Mouse (Mus musculus) ES-Bruce4 (cell line): ENCODE results near the gene Hist1h3i. TPM values are rescaled to one million over a fixed set of nuclear protein-coding genes. Genes with fewer than 3 reads are reported as not detected.
A peak's percentile ranks its signal among the peaks of the same experiment; 100 is the strongest.
"Not testable (repeated sequence)": the region's sequence is repeated elsewhere in the genome, so short reads cannot be mapped to it uniquely, and the experiment has no call there.

ENCODE experiments used
- H3K27ac ChIP-seq: 2 replicates; pipeline ENCODE4 v1.5.1; 2012; ENCODE audit warnings: low read length, inconsistent platforms; ENCODE audit not compliant: insufficient read depth
- H3K27me3 ChIP-seq: 2 replicates; pipeline ENCODE4 v1.6.1; 2012; ENCODE audit warnings: mild to moderate bottlenecking, low read length, inconsistent platforms; ENCODE audit not compliant: control insufficient read depth, poor library complexity, insufficient read depth, severe bottlenecking
- H3K36me3 ChIP-seq: 2 replicates; pipeline ENCODE4 v1.6.1; 2012; ENCODE audit warnings: inconsistent platforms, mild to moderate bottlenecking, low read length, moderate library complexity; ENCODE audit not compliant: control insufficient read depth, poor library complexity, insufficient read depth, severe bottlenecking
- H3K4me1 ChIP-seq: one replicate; pipeline ENCODE4 v1.8.1; 2011; ENCODE audit warnings: low read length; ENCODE audit not compliant: control insufficient read depth, insufficient read depth
- H3K4me3 ChIP-seq: 2 replicates; pipeline ENCODE4 v1.5.1; 2011; ENCODE audit warnings: low read depth, mild to moderate bottlenecking, low read length
- H3K9ac ChIP-seq: 2 replicates; pipeline ENCODE4 v1.6.1; 2012; ENCODE audit warnings: low read depth, mild to moderate bottlenecking, inconsistent platforms; ENCODE audit not compliant: poor library complexity, severe bottlenecking
- H3K9me3 ChIP-seq: replicated peaks from 2 replicates; pipeline ENCODE4 v1.6.1; 2012; ENCODE audit warnings: mild to moderate bottlenecking, low read length, inconsistent platforms; ENCODE audit not compliant: control insufficient read depth, poor library complexity, insufficient read depth, severe bottlenecking
- CTCF ChIP-seq: IDR thresholded peaks from one replicate; pipeline ENCODE4 v1.8.1; 2011; ENCODE audit warnings: low read depth, low read length
- EP300 ChIP-seq: IDR thresholded peaks from 2 replicates; pipeline ENCODE4 v1.6.1; 2011; ENCODE audit warnings: low read depth, low read length; ENCODE audit not compliant: insufficient read depth
- POLR2A ChIP-seq: IDR thresholded peaks from one replicate; pipeline ENCODE4 v1.8.1; 2011; ENCODE audit warnings: low read length; ENCODE audit not compliant: insufficient read depth
- polyA plus RNA-seq: library from polyadenylated mRNA; stranded (reverse); fragments of >200 nt; gene quantifications from 2 replicates; pipeline ENCODE4 v1.2.4, GENCODE M21; 2011; ENCODE audit warnings: low read depth; ENCODE audit not compliant: missing spikeins, insufficient read depth, insufficient read length

The Hist1h3i gene
- polyA plus RNA-seq, 1 experiment, result not detected

GRCm38 (mm10) chr13:21810073-21810472 lies 26.9 kb upstream of the Hist1h3i start, which contains the start of the genes Hist1h2bq and Hist1h2ao:
TSS of gene Hist1h2bq (minus strand) at chr13:21810197.
TSS of gene Hist1h2ao (plus strand) at chr13:21810465.
- H3K9me3 ChIP-seq, H3K4me3 ChIP-seq, H3K27me3 ChIP-seq, H3K9ac ChIP-seq, H3K36me3 ChIP-seq, H3K27ac ChIP-seq, H3K4me1 ChIP-seq: not testable (repeated sequence)

GRCm38 (mm10) chr13:21803058-21803457 lies 19.9 kb upstream of the Hist1h3i start:
- H3K4me1 ChIP-seq, H3K27ac ChIP-seq, H3K9me3 ChIP-seq, H3K27me3 ChIP-seq, H3K4me3 ChIP-seq, H3K36me3 ChIP-seq, H3K9ac ChIP-seq: not testable (repeated sequence)

GRCm38 (mm10) chr13:21797163-21797562 lies 14.0 kb upstream of the Hist1h3i start:
- H3K36me3 ChIP-seq, H3K9me3 ChIP-seq, H3K4me1 ChIP-seq, H3K27me3 ChIP-seq, H3K4me3 ChIP-seq, H3K27ac ChIP-seq, H3K9ac ChIP-seq: not testable (repeated sequence)

GRCm38 (mm10) chr13:21795584-21795983 lies 12.4 kb upstream of the Hist1h3i start:
- no peak overlapping the region for H3K27ac ChIP-seq
- no peaks in the 10 kb centered on the region for H3K27me3 ChIP-seq
- H3K36me3 ChIP-seq, result no peaks in the 10 kb centered on the region
- no peak overlapping the region for H3K9ac ChIP-seq
- no peak overlapping the region for H3K4me3 ChIP-seq
- H3K9me3 ChIP-seq, result no peaks in the 10 kb centered on the region
- TF ChIP-seq EP300, result no peak
- no peak for TF ChIP-seq POLR2A
- no peak for TF ChIP-seq CTCF
- no peaks in the 10 kb centered on the region for H3K4me1 ChIP-seq

- H3K4me3 ChIP-seq, result no peak overlapping the region
- peaks cover 1% of the 10 kb centered on the region for H3K4me1 ChIP-seq
- no peaks in the 10 kb centered on the region for H3K27me3 ChIP-seq
- TF ChIP-seq POLR2A (no peak), EP300 (no peak), CTCF (no peak)
- peak overlapping the region; percentile 83 for H3K9ac ChIP-seq
- no peak overlapping the region for H3K27ac ChIP-seq
- no peaks in the 10 kb centered on the region for H3K9me3 ChIP-seq
- H3K36me3 ChIP-seq, result no peaks in the 10 kb centered on the region
These were observed 7.6 kb upstream of the Hist1h3i start for GRCm38 (mm10) chr13:21790601-21791283.

- Histone ChIP-seq H3K27me3 (no peaks in the 10 kb centered on the region), H3K36me3 (no peaks in the 10 kb centered on the region), H3K4me1 (peaks cover 1% of the 10 kb centered on the region), H3K9me3 (no peaks in the 10 kb centered on the region), H3K4me3 (no peak overlapping the region), H3K27ac (no peak overlapping the region), H3K9ac (no peak overlapping the region)
- TF ChIP-seq POLR2A (no peak), EP300 (no peak), CTCF (no peak)
These were observed 6.8 kb upstream of the Hist1h3i start for GRCm38 (mm10) chr13:21789925-21790324.
